Mouse (Mus musculus) right cerebral cortex, adult 2 months (tissue): Measurements from ENCODE around the gene Gcm1.

Source experiments
- DNase-seq, 2 experiments: peaks; one replicate each; pipeline ENCODE4 v3.0.0; 2021 to 2022; ENCODE audit warnings: low spot score in 2 of 2

Gcm1 gene

GRCm38 (mm10) chr9:78100956-78101355 lies 49.2 kb downstream of the Gcm1 start:
- DNase-seq, result no peak

GRCm38 (mm10) chr9:78101431-78101830 lies 49.7 kb downstream of the Gcm1 start:
- DNase-seq, result no peak

GRCm38 (mm10) chr9:78103965-78104560 lies 52.3 kb downstream of the Gcm1 start:
- no peak for DNase-seq

- no peak for DNase-seq
Observed at GRCm38 (mm10) chr9:78104973-78105372, 53.2 kb downstream of the Gcm1 start.

GRCm38 (mm10) chr9:78105501-78105932 lies 53.8 kb downstream of the Gcm1 start:
- no peak for DNase-seq

DNA sequence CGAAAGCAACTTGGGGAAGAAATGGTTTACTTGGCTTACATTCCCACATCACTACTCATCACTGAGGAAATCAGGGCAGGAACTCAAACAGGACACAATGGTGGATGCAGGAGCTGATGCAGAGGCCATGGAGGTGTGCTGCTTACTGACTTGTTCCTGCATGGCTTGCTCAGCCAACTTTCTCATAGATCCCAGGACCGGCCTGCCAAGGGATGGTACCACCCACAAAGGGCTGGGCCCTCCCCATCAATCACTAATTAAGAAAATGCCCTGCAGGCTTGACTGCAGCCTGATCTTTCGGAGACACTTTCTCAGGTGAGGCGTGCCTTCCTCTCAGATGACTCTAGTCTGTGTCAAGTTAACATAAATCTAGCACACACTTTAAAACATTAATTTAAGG lies 55.1 kb downstream of the Gcm1 start:
- DNase-seq, result no peak

GRCm38 (mm10) chr9:78107582-78107911 lies 55.8 kb downstream of the Gcm1 start:
- DNase-seq, result no peak

DNA sequence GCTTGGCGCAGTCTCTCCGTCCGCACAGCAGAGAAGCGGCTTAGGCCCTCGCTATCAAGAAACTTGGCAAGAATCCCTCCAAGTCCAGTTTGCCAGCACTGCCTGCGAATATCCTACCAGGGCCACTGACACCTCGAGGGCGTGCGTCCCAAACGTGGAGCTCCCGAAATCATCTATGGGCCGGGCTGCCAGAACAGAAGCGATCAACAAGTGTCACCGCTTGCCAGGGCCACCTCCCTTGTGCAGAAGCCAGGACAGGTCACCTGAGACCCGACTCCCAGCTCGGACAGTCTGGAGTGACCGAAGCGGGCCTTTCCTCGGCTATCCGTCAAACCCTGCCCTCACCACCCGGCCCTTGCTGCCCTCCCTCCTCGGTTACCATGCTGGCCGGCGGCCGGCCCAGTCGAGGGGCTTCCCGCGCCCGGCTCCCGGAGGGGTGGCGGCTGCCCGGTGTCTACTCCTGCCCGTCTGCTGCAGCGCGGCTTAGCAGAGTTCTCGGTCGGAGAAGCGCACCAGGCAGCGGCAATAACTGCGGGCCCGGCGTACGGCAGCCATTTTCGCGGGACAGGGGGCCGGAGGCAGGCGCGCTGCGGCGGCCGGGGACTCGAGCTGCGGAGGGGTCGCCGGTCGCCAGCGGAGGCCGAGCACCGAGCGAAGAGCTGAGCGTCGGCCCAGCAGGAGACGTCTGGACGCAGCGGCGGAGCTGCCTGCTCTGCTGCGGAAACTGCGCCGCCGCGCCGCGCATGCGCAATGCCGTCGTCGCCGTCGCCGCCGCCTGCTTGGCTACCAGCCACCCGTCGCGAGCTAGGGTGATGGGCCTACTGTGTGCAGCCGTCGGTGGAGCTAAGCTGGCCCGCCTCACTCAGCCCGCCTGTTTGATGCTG lies 56.4 kb downstream of the Gcm1 start:
- DNase-seq, result peak; percentile 74 to 79

GRCm38 (mm10) chr9:78108796-78109239 lies 57.1 kb downstream of the Gcm1 start, which contains the start of the genes Fbxo9 and Ick:
Fbxo9 (minus strand) TSS chr9:78109065.
Ick (plus strand) TSS chr9:78109192.
- peak; percentile 91 to 92 for DNase-seq

- no peak for DNase-seq
Observed at GRCm38 (mm10) chr9:78109656-78110055, 57.9 kb downstream of the Gcm1 start.

GRCm38 (mm10) chr9:78111456-78111855 lies 59.7 kb downstream of the Gcm1 start:
- no peak for DNase-seq

DNA sequence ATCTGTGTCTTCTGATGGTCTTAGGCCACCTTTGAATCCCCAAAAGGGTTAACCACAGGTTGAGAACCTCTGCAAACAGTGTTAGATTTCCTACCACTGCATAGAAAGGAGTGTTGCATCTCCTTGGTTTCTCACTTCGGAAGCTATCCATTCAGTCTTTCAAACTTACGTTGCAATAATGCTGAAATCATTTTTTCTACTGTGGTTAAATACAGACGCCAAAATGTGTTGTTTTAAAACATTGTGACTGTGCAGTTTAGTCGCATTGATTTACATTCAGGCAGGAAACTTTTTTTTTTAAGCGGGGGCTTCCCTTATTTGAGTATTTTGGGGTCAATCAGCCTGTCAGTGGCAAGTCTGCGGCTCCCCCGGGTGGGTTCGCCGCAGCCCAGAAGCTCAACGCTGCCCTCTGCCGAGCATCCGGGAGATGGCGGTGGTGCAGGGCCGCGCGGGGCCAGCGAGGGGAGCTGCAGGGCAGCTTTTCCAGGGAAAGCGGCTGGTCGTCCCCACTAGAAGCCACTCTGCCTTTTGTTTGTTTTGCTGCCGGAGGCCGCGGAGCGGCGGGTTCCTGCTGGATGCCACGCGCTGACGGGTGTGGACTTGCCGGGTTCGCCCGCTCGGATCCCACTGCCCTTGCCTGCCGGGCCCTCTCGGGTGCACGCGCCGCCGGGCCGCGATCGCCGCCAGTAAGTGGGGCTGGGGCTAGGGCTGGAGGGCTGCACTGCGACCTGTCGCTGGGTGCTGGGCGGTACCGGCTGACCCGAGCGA lies 61.2 kb downstream of the Gcm1 start:
- DNase-seq, result peak; percentile 94 to 95

DNA sequence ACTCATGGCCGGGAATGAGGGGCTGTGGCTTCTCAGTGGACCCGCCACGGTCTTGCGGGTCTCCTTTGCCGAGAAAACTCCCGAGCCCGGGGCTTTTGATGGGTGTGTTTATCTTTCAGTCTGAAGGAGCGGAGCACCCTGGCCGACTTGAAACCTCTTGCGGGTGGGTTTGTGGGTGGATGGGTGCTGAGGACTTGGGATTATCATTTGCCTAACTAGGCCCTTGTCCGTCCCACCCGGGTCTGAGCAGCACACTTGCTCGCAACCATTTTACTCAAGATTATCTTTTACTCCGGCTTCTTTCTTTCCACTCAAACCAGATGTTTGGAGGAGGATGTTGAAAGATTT lies 61.8 kb downstream of the Gcm1 start:
- no peak for DNase-seq
